Mouse (Mus musculus): ENCODE measurements around the gene Prss37. TPM values are rescaled to one million over a fixed set of nuclear protein-coding genes. Genes with fewer than 3 reads are reported as not detected.

Prss37 gene
- not detected in 2 replicates for total RNA-seq (2012; rRNA removed)

- Histone ChIP-seq H3K9ac (ENCODE audit: insufficient read depth, low read depth, low read length, poor library complexity, severe bottlenecking) (no peak within 1 kb of the TSS), H3K4me1 (ENCODE audit: control insufficient read depth in 2 of 2, insufficient read depth in 2 of 2, low read length in 2 of 2, poor library complexity in 1 of 2) (no peaks in the 10 kb centered on the region), H3K9me3 (ENCODE audit: control insufficient read depth, insufficient read depth, low read depth, low read length) (no peaks in the 10 kb centered on the region), H3K36me3 (ENCODE audit: control insufficient read depth, insufficient read depth, low read length, poor library complexity, severe bottlenecking) (no peaks in the 10 kb centered on the region), H3K27ac (ENCODE audit: insufficient read depth, low read depth, low read length, poor library complexity, severe bottlenecking) (no peak within 1 kb of the TSS), H3K4me3 (ENCODE audit: insufficient read depth in 1 of 2, low read depth in 1 of 2, low read length in 2 of 2, poor library complexity in 1 of 2, severe bottlenecking in 1 of 2) (no peak within 1 kb of the TSS)
- TF ChIP-seq CHD2 (IDR thresholded peaks at IDR 0.05; ENCODE audit: low read depth, low read length): no peak
- no peak for TF ChIP-seq ZC3H11A (IDR thresholded peaks at IDR 0.05; ENCODE audit: borderline replicate concordance, low read depth, low read length)
- no peak for TF ChIP-seq ZNF384 (IDR thresholded peaks at IDR 0.05; ENCODE audit: low read depth, low read length)
- no peak for TF ChIP-seq MAFK (IDR thresholded peaks at IDR 0.05; ENCODE audit: insufficient read depth, low read depth, low read length)
- TF ChIP-seq HCFC1 (IDR thresholded peaks at IDR 0.05; ENCODE audit: borderline replicate concordance, insufficient read depth, low read length): no peak
- DNase-seq (ENCODE audit: low read depth, low spot score): no peak
- in situ Hi-C loops (cut with MboI; ENCODE audit: low sequenced_read_pairs in 2 of 2, unreplicated experiment in 2 of 2): no loop called here
Measured at GRCm38 (mm10) chr6:40519408-40519807, at the start of gene Prss37. TSS of gene Prss37 (minus strand) at chr6:40519508.

- H3K36me3 ChIP-seq (ENCODE audit: control insufficient read depth, insufficient read depth, low read length, poor library complexity, severe bottlenecking): no peaks in the 10 kb centered on the region
- H3K4me3 ChIP-seq (ENCODE audit: insufficient read depth in 1 of 2, low read depth in 1 of 2, low read length in 2 of 2, poor library complexity in 1 of 2, severe bottlenecking in 1 of 2): no peak within 1 kb of the TSS
- H3K4me1 ChIP-seq (ENCODE audit: control insufficient read depth in 2 of 2, insufficient read depth in 2 of 2, low read length in 2 of 2, poor library complexity in 1 of 2): no peaks in the 10 kb centered on the region
- no peak within 1 kb of the TSS for H3K9ac ChIP-seq (ENCODE audit: insufficient read depth, low read depth, low read length, poor library complexity, severe bottlenecking)
- H3K27ac ChIP-seq (ENCODE audit: insufficient read depth, low read depth, low read length, poor library complexity, severe bottlenecking): no peak within 1 kb of the TSS
- H3K9me3 ChIP-seq (ENCODE audit: control insufficient read depth, insufficient read depth, low read depth, low read length): no peaks in the 10 kb centered on the region
- in situ Hi-C loops (cut with MboI; ENCODE audit: low sequenced_read_pairs in 2 of 2, unreplicated experiment in 2 of 2): no loop called here
- DNase-seq (ENCODE audit: low read depth, low spot score): no peak
- TF ChIP-seq MAFK (IDR thresholded peaks at IDR 0.05; ENCODE audit: insufficient read depth, low read depth, low read length) (no peak), ZC3H11A (IDR thresholded peaks at IDR 0.05; ENCODE audit: borderline replicate concordance, low read depth, low read length) (no peak), HCFC1 (IDR thresholded peaks at IDR 0.05; ENCODE audit: borderline replicate concordance, insufficient read depth, low read length) (no peak), CHD2 (IDR thresholded peaks at IDR 0.05; ENCODE audit: low read depth, low read length) (no peak), ZNF384 (IDR thresholded peaks at IDR 0.05; ENCODE audit: low read depth, low read length) (no peak)
Measured at GRCm38 (mm10) chr6:40554950-40555349, 35.6 kb upstream of the Prss37 start, which contains the start of gene Olfr461. TSS of gene Olfr461 (minus strand) at chr6:40555050.

- in situ Hi-C loops (cut with MboI; ENCODE audit: low sequenced_read_pairs in 2 of 2, unreplicated experiment in 2 of 2): no loop called here
- Histone ChIP-seq H3K27ac (ENCODE audit: insufficient read depth, low read depth, low read length, poor library complexity, severe bottlenecking) (no peak overlapping the region), H3K9ac (ENCODE audit: insufficient read depth, low read depth, low read length, poor library complexity, severe bottlenecking) (no peak overlapping the region), H3K9me3 (ENCODE audit: control insufficient read depth, insufficient read depth, low read depth, low read length) (no peaks in the 10 kb centered on the region), H3K36me3 (ENCODE audit: control insufficient read depth, insufficient read depth, low read length, poor library complexity, severe bottlenecking) (no peaks in the 10 kb centered on the region), H3K4me1 (ENCODE audit: control insufficient read depth in 2 of 2, insufficient read depth in 2 of 2, low read length in 2 of 2, poor library complexity in 1 of 2) (no peaks in the 10 kb centered on the region), H3K4me3 (ENCODE audit: insufficient read depth in 1 of 2, low read depth in 1 of 2, low read length in 2 of 2, poor library complexity in 1 of 2, severe bottlenecking in 1 of 2) (no peak overlapping the region)
- no peak for TF ChIP-seq MAFK (IDR thresholded peaks at IDR 0.05; ENCODE audit: insufficient read depth, low read depth, low read length)
- DNase-seq (ENCODE audit: low read depth, low spot score): no peak
Measured at GRCm38 (mm10) chr6:40544690-40545089, 25.4 kb upstream of the Prss37 start.

- Histone ChIP-seq H3K36me3 (ENCODE audit: control insufficient read depth, insufficient read depth, low read length, poor library complexity, severe bottlenecking) (no peaks in the 10 kb centered on the region), H3K27ac (ENCODE audit: insufficient read depth, low read depth, low read length, poor library complexity, severe bottlenecking) (no peak within 1 kb of the TSS), H3K9me3 (ENCODE audit: control insufficient read depth, insufficient read depth, low read depth, low read length) (no peaks in the 10 kb centered on the region), H3K4me1 (ENCODE audit: control insufficient read depth in 2 of 2, insufficient read depth in 2 of 2, low read length in 2 of 2, poor library complexity in 1 of 2) (no peaks in the 10 kb centered on the region), H3K9ac (ENCODE audit: insufficient read depth, low read depth, low read length, poor library complexity, severe bottlenecking) (no peak within 1 kb of the TSS), H3K4me3 (ENCODE audit: insufficient read depth in 1 of 2, low read depth in 1 of 2, low read length in 2 of 2, poor library complexity in 1 of 2, severe bottlenecking in 1 of 2) (no peak within 1 kb of the TSS)
- DNase-seq (ENCODE audit: low read depth, low spot score): no peak
- in situ Hi-C loops (cut with MboI; ENCODE audit: low sequenced_read_pairs in 2 of 2, unreplicated experiment in 2 of 2): no loop called here
- no peak for TF ChIP-seq MAFK (IDR thresholded peaks at IDR 0.05; ENCODE audit: insufficient read depth, low read depth, low read length)
- no peak for TF ChIP-seq CHD2 (IDR thresholded peaks at IDR 0.05; ENCODE audit: low read depth, low read length)
- TF ChIP-seq ZC3H11A (IDR thresholded peaks at IDR 0.05; ENCODE audit: borderline replicate concordance, low read depth, low read length): no peak
- TF ChIP-seq HCFC1 (IDR thresholded peaks at IDR 0.05; ENCODE audit: borderline replicate concordance, insufficient read depth, low read length): no peak
- TF ChIP-seq ZNF384 (IDR thresholded peaks at IDR 0.05; ENCODE audit: low read depth, low read length): no peak
Measured at GRCm38 (mm10) chr6:40493229-40493628, 26.1 kb downstream of the Prss37 start, which contains the start of gene Tas2r108. TSS of gene Tas2r108 (plus strand) at chr6:40493529.

GRCm38 (mm10) chr6:40490933-40491332 lies 28.4 kb downstream of the Prss37 start, which contains the start of gene Tas2r137:
TSS of gene Tas2r137 (plus strand) at chr6:40491233.
- no peak within 1 kb of the TSS for H3K9ac ChIP-seq (ENCODE audit: insufficient read depth, low read depth, low read length, poor library complexity, severe bottlenecking)
- no peak within 1 kb of the TSS for H3K27ac ChIP-seq (ENCODE audit: insufficient read depth, low read depth, low read length, poor library complexity, severe bottlenecking)
- no peaks in the 10 kb centered on the region for H3K4me1 ChIP-seq (ENCODE audit: control insufficient read depth in 2 of 2, insufficient read depth in 2 of 2, low read length in 2 of 2, poor library complexity in 1 of 2)
- in situ Hi-C loops (cut with MboI; ENCODE audit: low sequenced_read_pairs in 2 of 2, unreplicated experiment in 2 of 2): no loop called here
- no peaks in the 10 kb centered on the region for H3K36me3 ChIP-seq (ENCODE audit: control insufficient read depth, insufficient read depth, low read length, poor library complexity, severe bottlenecking)
- H3K9me3 ChIP-seq (ENCODE audit: control insufficient read depth, insufficient read depth, low read depth, low read length): no peaks in the 10 kb centered on the region
- TF ChIP-seq ZNF384 (IDR thresholded peaks at IDR 0.05; ENCODE audit: low read depth, low read length): no peak
- no peak for TF ChIP-seq MAFK (IDR thresholded peaks at IDR 0.05; ENCODE audit: insufficient read depth, low read depth, low read length)
- TF ChIP-seq HCFC1 (IDR thresholded peaks at IDR 0.05; ENCODE audit: borderline replicate concordance, insufficient read depth, low read length): no peak
- TF ChIP-seq ZC3H11A (IDR thresholded peaks at IDR 0.05; ENCODE audit: borderline replicate concordance, low read depth, low read length): no peak
- TF ChIP-seq CHD2 (IDR thresholded peaks at IDR 0.05; ENCODE audit: low read depth, low read length): no peak
- DNase-seq (ENCODE audit: low read depth, low spot score): no peak
- H3K4me3 ChIP-seq (ENCODE audit: insufficient read depth in 1 of 2, low read depth in 1 of 2, low read length in 2 of 2, poor library complexity in 1 of 2, severe bottlenecking in 1 of 2): no peak within 1 kb of the TSS
